In the genomic region with DNA sequence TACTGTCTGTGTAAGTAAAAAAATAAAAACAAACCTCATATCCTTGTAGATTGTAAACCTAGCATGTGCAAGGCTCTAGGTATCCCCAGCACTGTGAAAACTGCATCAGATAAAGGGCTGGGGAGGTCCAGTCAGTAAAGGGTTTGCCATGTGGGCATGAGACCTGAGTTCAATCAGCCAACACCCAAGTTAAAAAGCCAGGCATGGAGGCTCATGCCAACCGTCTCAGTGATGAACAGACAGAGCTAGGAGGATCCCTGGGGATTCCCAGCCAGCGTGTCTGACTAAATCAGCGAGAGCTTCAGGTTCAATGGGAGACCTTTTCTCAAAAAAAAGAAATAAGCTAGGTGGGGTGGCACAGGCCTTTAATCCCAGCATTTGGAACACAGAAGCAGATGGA, we compare ENCODE assay signal across 15 mouse cellular contexts.
"Had no signal": no experiment of that assay in that cellular context is flagged by ENCODE, and none has a peak within 500 bp of the region (broad histone marks: within the 10 kb centered on the region; RNA-seq: fewer than 3 reads in every experiment).

No protein-coding gene starts in this region.

- H3K4me2 ChIP-seq: kidney, embryonic 15.5 days; limb, embryonic 12.5 days; limb, embryonic 15.5 days; lung, embryonic 15.5 days; midbrain, embryonic 13.5 days had no signal

- H3K4me3 ChIP-seq: intestine, embryonic 15.5 days; kidney, embryonic 15.5 days; limb, embryonic 12.5 days; limb, embryonic 15.5 days; lung, embryonic 15.5 days had no signal

- H3K36me3 ChIP-seq: intestine, embryonic 15.5 days had no signal

- H3K27ac ChIP-seq: intestine, embryonic 15.5 days; limb, embryonic 12.5 days; liver, embryonic 14.5 days; midbrain, embryonic 13.5 days had no signal

- H3K27me3 ChIP-seq: intestine, embryonic 15.5 days; kidney, embryonic 15.5 days; limb, embryonic 12.5 days; limb, embryonic 15.5 days; lung, embryonic 15.5 days; midbrain, embryonic 13.5 days had no signal

- H3K9ac ChIP-seq: intestine, embryonic 15.5 days; kidney, embryonic 15.5 days; limb, embryonic 12.5 days; limb, embryonic 15.5 days; liver, embryonic 14.5 days; lung, embryonic 15.5 days; midbrain, embryonic 13.5 days had no signal

- H3K9me3 ChIP-seq: intestine, embryonic 15.5 days; kidney, embryonic 15.5 days; limb, embryonic 12.5 days; limb, embryonic 15.5 days; lung, embryonic 15.5 days; midbrain, embryonic 13.5 days had no signal

- ATAC-seq: intestine, embryonic 15.5 days; midbrain, embryonic 13.5 days had no signal

- DNase-seq: kidney, adult 11 months; kidney, adult 8-10 months; kidney, postnatal 10 days; kidney, postnatal 36 days; left cerebral cortex, postnatal 4 days; lung, adult 18-20 months; lung, postnatal 14 days; thymus, postnatal 36 days had no signal
